Comparison of ENCODE assay signal across 23 mouse cellular contexts in the genomic region with DNA sequence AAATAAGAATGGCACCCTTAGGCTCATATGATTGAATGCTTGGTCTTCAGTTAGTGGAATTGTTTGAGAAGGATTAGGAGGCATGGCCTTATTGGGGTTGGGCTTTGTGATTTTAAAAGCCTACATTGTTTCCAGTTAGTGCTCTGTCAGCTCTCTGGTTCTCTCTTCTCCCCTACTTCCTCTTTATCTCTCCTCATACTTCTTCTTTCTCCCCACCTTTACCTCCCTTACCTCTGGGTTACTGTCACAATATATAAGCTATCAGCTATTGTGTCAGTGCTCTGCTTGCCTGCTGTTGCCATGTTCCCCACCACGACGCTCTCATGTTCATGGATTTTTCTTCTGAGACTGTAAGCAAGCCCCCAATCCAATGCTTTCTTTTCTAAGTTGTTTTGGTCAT.
DNase-seq lines count a peak whose midpoint lies in the region; ATAC-seq and TF ChIP-seq lines count a peak whose summit lies in the region.
"Had no signal": no experiment of that assay in that cellular context is flagged by ENCODE, and none has a peak within 500 bp of the region (broad histone marks: within the 10 kb centered on the region; RNA-seq: fewer than 3 reads in every experiment).

No protein-coding gene starts in this region.

- ATAC-seq in G1E (ENCODE audit: extremely low read depth, insufficient number of reproducible peaks, low FRiP score, poor library complexity, severe bottlenecking), result peak; percentile 49
- ATAC-seq in megakaryocyte, adult 5-6 weeks (ENCODE audit: poor library complexity, severe bottlenecking), result peak; percentile 82
- peak; percentile 51; the same call in 1 of the 2 replicates for ATAC-seq in neutrophil, adult 5-6 weeks (ENCODE audit: extremely low read depth, insufficient number of reproducible peaks, low FRiP score, poor library complexity, severe bottlenecking)
- ATAC-seq: forebrain, embryonic 16.5 days had no signal

- H3K9me3 ChIP-seq in G1E (replicated peaks) (no peaks in the 10 kb centered on the region), MEL (replicated peaks; ENCODE audit: insufficient read depth, low read length) (no peaks in the 10 kb centered on the region)
- H3K9me3 ChIP-seq: embryonic facial prominence, embryonic 15.5 days; forebrain, embryonic 10.5 days; forebrain, embryonic 12.5 days had no signal

- intact Hi-C loops in left cerebral cortex, postnatal 25 days (cut with DNase I), result no loop called here
- intact Hi-C loops in gastrocnemius, adult 2 months (cut with DNase I), result no loop called here

- H3K36me3 ChIP-seq in G1E (replicated peaks) (peaks cover 9% of the 10 kb centered on the region), MEL (ENCODE audit: control insufficient read depth in 1 of 2, insufficient read depth in 2 of 2, low read length in 2 of 2) (no peaks in the 10 kb centered on the region)
- H3K36me3 ChIP-seq: embryonic facial prominence, embryonic 13.5 days; embryonic facial prominence, embryonic 15.5 days; forebrain, embryonic 12.5 days had no signal

- H3K4me1 ChIP-seq in G1E (ENCODE audit: insufficient read depth, low read depth, low read length) (no peaks in the 10 kb centered on the region), MEL (ENCODE audit: control insufficient read depth in 1 of 2, insufficient read depth in 2 of 2, low read length in 2 of 2) (no peaks in the 10 kb centered on the region)
- H3K4me1 ChIP-seq: embryonic facial prominence, embryonic 13.5 days; embryonic facial prominence, embryonic 15.5 days; forebrain, embryonic 10.5 days; forebrain, embryonic 12.5 days had no signal

- no peaks in the 10 kb centered on the region for H3K79me2 ChIP-seq in MEL (ENCODE audit: control insufficient read depth, insufficient read depth, low read length, poor library complexity)

- H3K27me3 ChIP-seq in G1E (ENCODE audit: insufficient read depth, low read length) (no peaks in the 10 kb centered on the region), MEL (ENCODE audit: control insufficient read depth in 1 of 2, insufficient read depth in 2 of 2, low read length in 2 of 2) (no peaks in the 10 kb centered on the region)
- H3K27me3 ChIP-seq: embryonic facial prominence, embryonic 13.5 days; embryonic facial prominence, embryonic 15.5 days; forebrain, embryonic 12.5 days had no signal

- H3K4me3 ChIP-seq in G1E (ENCODE audit: low read depth, low read length) (no peak overlapping the region), MEL (ENCODE audit: control insufficient read depth in 1 of 2, insufficient read depth in 1 of 2, low read depth in 2 of 2, low read length in 2 of 2) (no peak overlapping the region)
- H3K4me3 ChIP-seq in gastrocnemius, adult 2 months, result no peak overlapping the region
- H3K4me3 ChIP-seq: embryonic facial prominence, embryonic 13.5 days; embryonic facial prominence, embryonic 15.5 days; erythroblast, embryonic 14.5 days; forebrain, embryonic 10.5 days; forebrain, embryonic 12.5 days had no signal

- no peak for TF ChIP-seq POLR2A in MEL (IDR thresholded peaks at IDR 0.05; ENCODE audit: control insufficient read depth in 1 of 2, insufficient read depth in 1 of 2, low read depth in 1 of 2, low read length in 2 of 2, poor library complexity in 1 of 2)

- TF ChIP-seq CTCF in G1E (IDR thresholded peaks at IDR 0.05; ENCODE audit: low read depth, low read length), result no peak
- no peak for TF ChIP-seq CTCF in MEL (IDR thresholded peaks at IDR 0.05 in 2 of 3, conservative IDR thresholded peaks at IDR 0.05 in 1 of 3; ENCODE audit: control insufficient read depth in 1 of 3, insufficient read depth in 1 of 3, low read depth in 2 of 3, low read length in 3 of 3, poor library complexity in 1 of 3, severe bottlenecking in 1 of 3)
- TF ChIP-seq CTCF in gastrocnemius, adult 2 months (IDR thresholded peaks at IDR 0.05), result no peak

- no peak for TF ChIP-seq RAD21 in MEL (IDR thresholded peaks at IDR 0.05; ENCODE audit: low read depth, low read length)

- TF ChIP-seq EP300 in MEL (IDR thresholded peaks at IDR 0.05; ENCODE audit: low read depth in 1 of 2, low read length in 2 of 2), result no peak; a peak in 1 of 4 replicates

- no peak overlapping the region for H3K9ac ChIP-seq in MEL (ENCODE audit: control insufficient read depth, low read depth, low read length, poor library complexity, severe bottlenecking)
- H3K9ac ChIP-seq: embryonic facial prominence, embryonic 13.5 days; embryonic facial prominence, embryonic 15.5 days; forebrain, embryonic 12.5 days had no signal

- DNase-seq in G1E (ENCODE audit: low spot score), result no peak
- peak; percentile 54 for DNase-seq in MEL (ENCODE audit: low read depth, low spot score)
- DNase-seq in lung, postnatal 4 days, result no peak
- DNase-seq in left cerebral cortex, postnatal 25 days (ENCODE audit: low spot score in 2 of 2), result no peak
- no peak for DNase-seq in gastrocnemius, adult 2 months
- no peak for DNase-seq in layer of hippocampus, adult 8-10 months (ENCODE audit: low spot score in 2 of 2)
- DNase-seq: adrenal gland, adult 2 months; adrenal gland, postnatal 14 days; adrenal gland, postnatal 36 days; cerebellum, adult 11-12 months; cerebellum, adult 2 months; cerebellum, adult 9-10 months; cerebellum, postnatal 10 days; cerebellum, postnatal 25 days; embryo, embryonic 11 days had no signal

- no peak overlapping the region for H3K27ac ChIP-seq in MEL (ENCODE audit: control insufficient read depth, low read depth, low read length)
- no peak overlapping the region for H3K27ac ChIP-seq in gastrocnemius, adult 2 months
- H3K27ac ChIP-seq: embryonic facial prominence, embryonic 13.5 days; embryonic facial prominence, embryonic 15.5 days; forebrain, embryonic 10.5 days; forebrain, embryonic 12.5 days had no signal

TF ChIP-seq in MEL, 35 proteins besides CTCF, POLR2A, EP300 and RAD21:
- TF ChIP-seq TBP (IDR thresholded peaks at IDR 0.05; ENCODE audit: low read depth, low read length) (no peak), KAT2A (conservative IDR thresholded peaks at IDR 0.05; ENCODE audit: low read depth, low read length) (no peak), BHLHE40 (IDR thresholded peaks at IDR 0.05; ENCODE audit: borderline replicate concordance, low read depth, low read length) (no peak), MEF2A (IDR thresholded peaks at IDR 0.05; ENCODE audit: extremely low read depth, insufficient replicate concordance, low read depth, low read length, poor library complexity, severe bottlenecking) (no peak), ELF1 (IDR thresholded peaks at IDR 0.05; ENCODE audit: low read depth, low read length) (no peak), HCFC1 (IDR thresholded peaks at IDR 0.05; ENCODE audit: low read depth, low read length) (no peak), NRF1 (IDR thresholded peaks at IDR 0.05; ENCODE audit: insufficient read depth, low read depth, low read length, poor library complexity, severe bottlenecking) (no peak), SMC3 (IDR thresholded peaks at IDR 0.05; ENCODE audit: low read depth, low read length) (no peak), ZNF384 (IDR thresholded peaks at IDR 0.05; ENCODE audit: low read depth, low read length) (no peak), MAFK (IDR thresholded peaks at IDR 0.05; ENCODE audit: borderline replicate concordance, low read depth, low read length) (no peak), MYC (IDR thresholded peaks at IDR 0.05; ENCODE audit: low read depth, low read length) (no peak), GATA1 (IDR thresholded peaks at IDR 0.05; ENCODE audit: low read depth, low read length) (no peak), ZC3H11A (IDR thresholded peaks at IDR 0.05; ENCODE audit: low read depth, low read length) (no peak), CHD2 (IDR thresholded peaks at IDR 0.05; ENCODE audit: low read length) (no peak), ETS1 (IDR thresholded peaks at IDR 0.05; ENCODE audit: low read depth, low read length) (no peak), USF1 (IDR thresholded peaks at IDR 0.05; ENCODE audit: low read depth, low read length) (no peak), TAL1 (IDR thresholded peaks at IDR 0.05; ENCODE audit: low read length) (no peak)
